Mouse (Mus musculus) lung, adult 2 months (tissue): Measurements from ENCODE around the gene Crlf2. TPM values are rescaled to one million over a fixed set of nuclear protein-coding genes. Genes with fewer than 3 reads are reported as not detected.
A peak's percentile ranks its signal among the peaks of the same experiment; 100 is the strongest.

Source experiments
- DNase-seq: peaks from one replicate; pipeline ENCODE4 v3.0.0; 2022
- H3K4me1 ChIP-seq: fragments of 200-500 bp; 2 replicates; pipeline ENCODE4 v1.6.1; 2011; ENCODE audit warnings: low read length; ENCODE audit not compliant: control insufficient read depth, insufficient read depth
- H3K4me3 ChIP-seq: fragments of 200-500 bp; replicated peaks from 2 replicates; pipeline ENCODE3; 2011; ENCODE audit warnings: low read depth, mild to moderate bottlenecking, control low read depth, low read length; ENCODE audit errors: extremely low read depth
- CTCF ChIP-seq: fragments of 200-500 bp; IDR thresholded peaks from 2 replicates; pipeline ENCODE4 v1.5.1; 2011; ENCODE audit warnings: mild to moderate bottlenecking, low read length, control low read depth; ENCODE audit not compliant: insufficient read depth
- POLR2A ChIP-seq: fragments of 200-500 bp; IDR thresholded peaks from 2 replicates; pipeline ENCODE4 v1.6.1; 2011; ENCODE audit warnings: low read depth, mild to moderate bottlenecking, control low read depth, low read length, borderline replicate concordance; ENCODE audit errors: extremely low read depth
- WGBS: fragments of 180-500 bp; shearing (Covaris S2); methylation state at CpG from one replicate; pipeline ENCODE4 v1.1.7; 2018; 5-methylcytosine and 5-hydroxymethylcytosine counted together
- polyA plus RNA-seq: library from polyadenylated mRNA; depleted of rRNA; stranded (reverse); fragments of >200 nt; gene quantifications from 2 replicates; pipeline ENCODE4 v1.2.3, GENCODE M21; 2012

Crlf2 gene
- polyA plus RNA-seq, 1 experiment, result 33.0 TPM

DNA sequence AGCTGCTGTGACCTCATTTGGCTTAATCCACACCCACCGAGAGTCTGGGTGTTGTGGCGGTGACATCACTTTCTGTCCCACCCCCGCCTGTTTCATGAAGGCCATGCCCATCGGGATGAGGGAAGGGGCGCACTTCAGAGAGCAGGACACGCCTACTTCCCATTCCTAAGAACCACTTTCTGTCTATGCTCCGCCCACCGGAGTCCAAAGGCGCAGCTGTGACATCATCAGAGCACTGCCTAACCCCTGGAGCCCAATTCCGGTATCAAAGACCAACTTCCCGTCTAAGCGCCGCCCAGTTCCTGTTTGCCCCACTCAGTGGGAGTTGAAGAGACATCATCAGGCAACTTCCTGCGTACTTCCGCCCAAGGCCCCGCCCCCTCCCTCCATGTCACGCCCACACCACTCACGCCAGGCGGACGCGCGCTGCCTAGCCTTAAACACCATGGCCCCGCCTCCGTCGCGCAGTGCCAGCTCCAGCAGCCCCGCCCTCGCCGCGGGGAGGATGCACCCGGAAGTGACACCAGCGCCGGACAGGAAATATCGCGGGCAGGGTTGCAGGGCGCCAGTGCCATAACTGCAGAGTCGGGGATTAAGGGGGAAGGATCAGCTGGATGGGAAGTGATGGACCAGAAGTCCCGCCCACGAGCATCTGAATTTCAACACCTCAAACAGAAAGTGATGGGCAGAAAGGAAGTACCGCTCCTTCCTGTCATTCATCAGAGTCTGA is 2.0 kb downstream of the Crlf2 start:
- 6% methylated on average over 40 of the region's 40 CpGs for WGBS
- TF ChIP-seq CTCF (no peak), POLR2A (no peak)
- DNase-seq, result peak; percentile 69
- H3K4me3 ChIP-seq, result peak overlapping the region; percentile 52
- no peaks in the 10 kb centered on the region for H3K4me1 ChIP-seq

DNA sequence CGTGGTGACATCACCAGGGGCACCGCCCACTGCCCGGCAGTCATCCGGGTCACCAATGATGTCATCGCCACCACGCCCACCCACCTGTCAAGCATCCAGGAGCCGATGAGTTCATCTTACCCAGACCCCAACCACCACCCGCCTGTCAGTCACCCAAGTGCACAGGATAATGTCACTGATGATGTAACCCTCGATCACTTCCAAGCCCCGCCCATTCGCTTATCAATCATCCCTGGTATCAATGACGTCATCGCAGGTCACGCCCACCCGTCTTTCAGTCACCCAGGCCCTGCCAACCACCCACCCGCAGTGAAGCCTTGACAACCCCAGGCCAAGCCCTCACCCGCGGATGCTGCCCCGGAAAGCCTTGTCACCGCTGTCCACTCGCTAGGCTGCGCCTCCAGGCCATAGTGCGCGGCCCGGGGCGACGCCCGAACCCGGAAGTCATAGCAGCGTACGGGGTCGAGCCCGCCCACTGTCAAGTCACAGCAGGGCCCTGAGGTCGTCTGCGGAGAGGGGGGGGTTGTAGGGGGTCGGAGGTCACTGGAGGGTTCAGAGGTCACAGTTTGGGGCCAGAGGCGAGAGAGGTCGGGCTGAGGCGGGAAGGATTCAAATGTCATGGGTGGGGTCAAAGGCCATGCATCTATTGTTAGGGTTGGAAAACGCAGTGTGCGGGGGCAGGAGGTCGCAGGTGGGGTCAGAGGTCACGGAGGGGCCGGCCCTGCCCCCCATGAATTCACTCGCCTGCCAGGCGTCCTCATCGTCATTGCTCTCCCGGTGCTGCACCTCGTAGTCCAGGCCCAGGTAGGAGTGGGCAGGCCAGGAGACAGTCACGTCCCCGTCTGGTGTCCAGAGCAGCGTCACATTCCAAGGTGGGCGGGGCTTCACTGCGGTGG is 2.9 kb downstream of the Crlf2 start:
- Histone ChIP-seq H3K4me3 (peak overlapping the region; percentile 52), H3K4me1 (no peaks in the 10 kb centered on the region)
- TF ChIP-seq POLR2A (no peak), CTCF (no peak)
- DNase-seq, result peak; percentile 4
- WGBS, result 77% methylated on average over 54 of the region's 54 CpGs

DNA sequence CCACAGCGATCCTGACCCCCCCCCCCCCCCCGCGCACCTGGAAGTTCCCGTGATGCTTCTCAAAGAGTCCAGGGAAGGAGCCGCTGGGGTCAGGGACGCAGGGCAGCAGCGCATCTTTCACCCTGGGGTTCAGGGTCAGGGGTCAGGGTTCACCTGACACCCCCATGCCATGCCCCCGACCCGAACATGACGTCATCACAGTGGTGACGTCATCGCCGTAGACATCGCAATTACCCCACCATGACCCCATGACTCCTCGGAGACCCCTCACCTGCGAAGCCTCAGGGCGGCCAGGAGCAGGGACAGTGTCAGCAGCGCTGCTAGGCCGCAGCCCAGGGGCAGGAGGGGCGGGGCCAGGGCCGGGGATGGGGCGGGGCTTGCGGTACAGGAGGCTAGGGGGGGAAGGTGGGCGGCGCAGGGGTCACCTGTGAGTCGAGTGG is 3.5 kb downstream of the Crlf2 start:
- 78% methylated on average over 26 of the region's 26 CpGs for WGBS
- Histone ChIP-seq H3K4me3 (no peak overlapping the region), H3K4me1 (no peaks in the 10 kb centered on the region)
- no peak for TF ChIP-seq CTCF
- no peak for DNase-seq

DNA sequence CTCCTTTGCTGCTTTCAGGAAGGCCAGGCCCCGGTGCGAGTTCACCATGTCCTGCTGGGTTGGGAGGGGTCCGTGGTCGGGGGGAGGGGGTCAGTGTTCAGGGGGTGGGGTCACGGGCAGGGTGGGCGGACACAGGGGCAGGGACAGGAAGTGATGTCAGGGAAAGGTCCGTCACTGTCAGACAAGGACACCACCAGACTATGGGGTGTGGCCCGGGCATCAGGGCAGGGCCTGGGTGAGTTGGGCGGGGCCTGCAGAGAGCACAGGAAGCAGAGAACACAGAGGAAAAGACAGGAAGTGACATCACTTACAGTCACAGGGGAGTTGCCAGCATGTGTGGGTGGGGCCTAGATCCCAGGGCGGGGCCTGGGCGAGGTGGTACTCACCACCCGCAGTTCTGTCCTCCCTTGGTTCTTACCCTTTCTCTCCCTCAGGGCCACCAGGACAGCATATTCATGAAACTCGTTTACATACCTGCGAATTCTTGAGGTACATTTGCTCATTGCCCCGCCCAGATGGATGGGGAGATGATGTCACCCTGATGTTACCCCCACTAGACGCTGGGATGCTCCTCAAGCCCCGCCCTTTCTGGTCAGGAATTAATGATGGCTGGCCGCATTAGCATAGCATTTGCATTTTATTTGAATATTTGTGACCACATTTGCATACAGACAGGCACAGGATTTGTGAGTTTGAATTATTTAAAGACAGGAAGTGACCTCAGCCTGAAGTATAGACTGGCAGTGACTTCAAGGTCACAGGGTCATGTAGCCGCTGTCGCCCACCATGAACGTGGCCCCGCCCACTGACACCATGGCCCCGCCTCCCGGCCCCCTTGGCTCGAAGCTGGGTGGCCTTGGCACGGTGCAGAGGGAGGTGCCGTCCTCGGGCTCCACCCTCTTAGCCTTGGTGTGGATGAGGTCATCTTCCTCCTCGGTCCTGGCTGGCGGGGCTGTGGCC is 4.4 kb downstream of the Crlf2 start:
- 83% methylated on average over 30 of the region's 30 CpGs for WGBS
- no peak for TF ChIP-seq POLR2A
- TF ChIP-seq CTCF, result no peak
- Histone ChIP-seq H3K4me3 (no peak overlapping the region), H3K4me1 (no peaks in the 10 kb centered on the region)
- no peak for DNase-seq

- TF ChIP-seq POLR2A (no peak), CTCF (no peak)
- no peaks in the 10 kb centered on the region for H3K4me1 ChIP-seq
- H3K4me3 ChIP-seq, result no peak overlapping the region
- DNase-seq, result no peak
- WGBS, result 69% methylated on average over 18 of the region's 18 CpGs
These were observed 5.4 kb downstream of the Crlf2 start for GRCm38 (mm10) chr5:109553160-109553930.

DNA sequence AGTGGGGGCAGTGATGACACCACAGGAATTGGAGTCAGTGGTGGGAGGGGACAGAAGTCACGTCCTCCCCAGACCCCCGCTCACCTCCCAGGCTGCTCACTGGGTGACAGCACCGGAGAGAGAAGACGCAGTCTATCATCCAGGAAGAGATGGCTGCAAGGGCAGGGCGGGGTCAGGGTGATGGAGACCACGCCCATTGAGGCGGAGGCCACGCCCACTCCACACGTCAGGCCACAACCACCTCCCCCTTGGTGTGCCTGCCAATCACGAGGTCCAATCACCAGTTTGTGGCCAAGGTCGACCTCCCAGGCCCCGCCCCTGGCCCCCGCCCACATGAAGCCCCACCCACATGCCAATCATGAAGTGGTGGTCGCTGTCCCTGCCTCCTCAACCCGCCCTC is 6.3 kb downstream of the Crlf2 start:
- WGBS, result 86% methylated on average over 15 of the region's 15 CpGs
- H3K4me1 ChIP-seq, result no peaks in the 10 kb centered on the region
- no peak overlapping the region for H3K4me3 ChIP-seq
- no peak for DNase-seq
- TF ChIP-seq POLR2A (no peak), CTCF (no peak)

DNA sequence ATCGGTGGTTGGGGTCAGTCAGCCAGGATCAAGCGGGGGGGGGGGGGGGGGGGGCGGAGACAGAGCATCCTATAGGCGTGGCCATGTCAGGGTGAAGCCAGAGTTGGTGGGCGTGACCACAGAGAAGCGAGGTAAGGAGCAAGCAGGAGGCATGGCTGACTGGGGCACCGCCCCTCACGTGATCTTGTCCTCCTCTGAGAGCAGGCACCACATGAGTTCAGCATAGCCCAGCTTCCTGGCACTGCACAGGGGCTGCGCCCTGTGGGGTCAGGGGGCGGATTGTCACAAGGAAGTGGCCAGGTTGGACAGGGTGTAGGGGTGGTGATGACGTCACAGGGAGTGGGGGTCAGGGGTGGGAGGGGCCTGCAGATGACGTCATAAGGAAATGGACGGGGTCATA is 6.7 kb downstream of the Crlf2 start:
- no peaks in the 10 kb centered on the region for H3K4me1 ChIP-seq
- 80% methylated on average over 13 of the region's 13 CpGs for WGBS
- DNase-seq, result no peak
- TF ChIP-seq POLR2A (no peak), CTCF (no peak)
- no peak overlapping the region for H3K4me3 ChIP-seq

- Histone ChIP-seq H3K4me1 (no peaks in the 10 kb centered on the region), H3K4me3 (no peak overlapping the region)
- no peak for DNase-seq
- TF ChIP-seq POLR2A (no peak), CTCF (no peak)
- WGBS, result 92% methylated on average over 25 of the region's 25 CpGs
These were observed 7.6 kb downstream of the Crlf2 start for GRCm38 (mm10) chr5:109551041-109551765.
